Mouse (Mus musculus) olfactory bulb, adult 2 months (tissue): ENCODE data around the gene Bag6. TPM values are rescaled to one million over a fixed set of nuclear protein-coding genes. Genes with fewer than 3 reads are reported as not detected.

ENCODE experiments used
- H3K27ac ChIP-seq: fragments of 200-500 bp; 2 replicates; pipeline ENCODE4 v1.5.1; 2012; ENCODE audit warnings: low read depth, low read length; ENCODE audit not compliant: insufficient read depth
- H3K4me1 ChIP-seq: fragments of 200-500 bp; 2 replicates; pipeline ENCODE4 v1.6.1; 2012; ENCODE audit warnings: low read length; ENCODE audit not compliant: control insufficient read depth, insufficient read depth
- H3K4me3 ChIP-seq: fragments of 200-500 bp; 2 replicates; pipeline ENCODE4 v1.5.1; 2012; ENCODE audit warnings: mild to moderate bottlenecking, low read depth, low read length, moderate library complexity; ENCODE audit not compliant: insufficient read depth
- CTCF ChIP-seq: fragments of 200-500 bp; IDR thresholded peaks from 2 replicates; pipeline ENCODE4 v1.5.1; 2012; ENCODE audit warnings: low read depth, mild to moderate bottlenecking, low read length, moderate library complexity; ENCODE audit not compliant: insufficient read depth
- POLR2A ChIP-seq: fragments of 200-500 bp; IDR thresholded peaks from 2 replicates; pipeline ENCODE4 v1.6.1; 2012; ENCODE audit warnings: mild to moderate bottlenecking, low read depth, low read length, moderate library complexity; ENCODE audit not compliant: insufficient read depth
- WGBS: fragments of 180-500 bp; shearing (Covaris S2); methylation state at CpG from one replicate; pipeline ENCODE4 v1.1.7; 2018; 5-methylcytosine and 5-hydroxymethylcytosine counted together
- polyA plus RNA-seq: library from polyadenylated mRNA; stranded (reverse); fragments of >200 nt; gene quantifications from 2 replicates; pipeline ENCODE4 v1.2.4, GENCODE M21; 2012; ENCODE audit warnings: low replicate concordance; ENCODE audit not compliant: missing spikeins, insufficient read depth, insufficient read length

Gene Bag6
- polyA plus RNA-seq, 1 experiment, result 684 TPM

- Histone ChIP-seq H3K4me1 (peaks cover 5% of the 10 kb centered on the region), H3K4me3 (no peak overlapping the region), H3K27ac (no peak overlapping the region)
- TF ChIP-seq POLR2A, result no peak
- 80% methylated on average over 4 of the region's 4 CpGs for WGBS
Measured at GRCm38 (mm10) chr17:35187345-35187744, 52.4 kb downstream of the Bag6 start.

DNA sequence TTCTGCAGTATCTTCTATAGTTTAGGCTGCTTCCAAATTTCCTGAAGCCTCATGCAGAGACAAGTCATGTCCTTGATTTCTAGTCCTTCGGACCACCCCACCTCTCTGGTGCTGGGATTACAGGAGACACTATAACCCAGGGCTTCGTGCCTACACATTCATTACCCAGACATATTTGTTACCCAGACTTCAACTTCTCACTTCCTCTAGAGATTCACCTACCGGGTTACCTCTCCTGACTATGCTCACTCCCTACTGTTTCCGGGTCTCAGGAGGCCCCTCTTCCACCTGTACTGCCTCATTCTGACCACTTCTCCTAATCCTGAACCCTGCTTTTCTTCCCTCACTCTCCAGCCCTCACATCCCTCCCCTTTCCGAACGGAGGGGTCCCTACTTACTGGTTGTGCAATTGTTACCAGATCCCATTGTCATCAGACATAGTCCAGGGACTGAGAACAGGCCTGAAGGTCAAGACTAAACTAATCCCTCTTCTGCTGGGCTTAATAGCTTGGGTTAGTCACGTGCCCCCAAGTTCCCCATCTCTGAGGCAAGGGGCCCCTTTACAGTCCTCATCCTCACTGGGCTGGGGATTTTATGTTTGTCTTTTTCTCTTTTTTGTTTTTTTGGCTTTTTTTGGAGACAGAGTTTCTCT, 53.1 kb downstream of the Bag6 start, which contains the start of gene Lst1:
Gene Lst1 (minus strand): TSS at position 481 of the 652 bp plus-strand sequence.
- Histone ChIP-seq H3K27ac (no peak within 1 kb of the TSS), H3K4me3 (no peak within 1 kb of the TSS), H3K4me1 (peaks cover 5% of the 10 kb centered on the region)
- WGBS, result 76% methylated on average over 7 of the region's 7 CpGs
- TF ChIP-seq POLR2A, result no peak
- TF ChIP-seq CTCF, result no peak

GRCm38 (mm10) chr17:35189186-35189585, 54.2 kb downstream of the Bag6 start:
- no peak for TF ChIP-seq CTCF
- no peak for TF ChIP-seq POLR2A
- Histone ChIP-seq H3K27ac (no peak overlapping the region), H3K4me3 (no peak overlapping the region), H3K4me1 (peaks cover 5% of the 10 kb centered on the region)
- 90% methylated on average over 1 of the region's 1 CpGs for WGBS

- H3K4me1 ChIP-seq, result peaks cover 7% of the 10 kb centered on the region
- TF ChIP-seq CTCF, result no peak
- TF ChIP-seq POLR2A, result no peak
- no peak overlapping the region for H3K4me3 ChIP-seq
- H3K27ac ChIP-seq, result no peak overlapping the region
- WGBS, result 74% methylated on average over 4 of the region's 4 CpGs
Measured at GRCm38 (mm10) chr17:35190096-35190495, 55.1 kb downstream of the Bag6 start.

GRCm38 (mm10) chr17:35191723-35192122, 56.7 kb downstream of the Bag6 start:
- Histone ChIP-seq H3K27ac (no peak overlapping the region), H3K4me1 (peaks cover 15% of the 10 kb centered on the region), H3K4me3 (no peak overlapping the region)
- TF ChIP-seq POLR2A (no peak), CTCF (no peak)
- WGBS, result 63% methylated on average over 2 of the region's 2 CpGs

DNA sequence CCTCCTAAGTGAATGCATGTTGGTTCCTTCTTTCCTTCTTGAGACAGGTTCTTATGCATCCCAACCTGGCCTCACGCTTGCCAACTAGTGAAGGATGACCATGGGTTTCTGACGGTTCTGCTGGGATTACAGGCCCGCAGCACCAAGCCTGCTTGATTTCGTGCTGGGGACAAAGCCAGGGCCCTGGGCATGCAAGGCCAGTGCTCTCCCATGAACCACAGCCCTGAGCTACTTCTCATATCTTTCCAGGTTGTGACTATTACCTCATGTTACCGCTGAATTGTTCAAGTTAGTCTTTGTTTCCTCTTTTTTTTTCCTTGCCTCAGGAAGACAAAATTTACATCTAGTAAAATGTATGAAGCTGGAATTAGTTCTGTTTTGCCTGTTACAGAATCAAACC, 57.9 kb downstream of the Bag6 start:
- no peak overlapping the region for H3K4me3 ChIP-seq
- 91% methylated on average over 5 of the region's 5 CpGs for WGBS
- H3K4me1 ChIP-seq, result peaks cover 14% of the 10 kb centered on the region
- TF ChIP-seq POLR2A, result no peak
- no peak for TF ChIP-seq CTCF
- no peak overlapping the region for H3K27ac ChIP-seq

GRCm38 (mm10) chr17:35193881-35194843, 59.2 kb downstream of the Bag6 start, which contains the start of gene Ltb:
Gene Ltb (plus strand): TSS chr17:35194439.
- Histone ChIP-seq H3K27ac (no peak within 1 kb of the TSS), H3K4me3 (peak within 1 kb of the TSS; percentile 44), H3K4me1 (peaks cover 14% of the 10 kb centered on the region)
- TF ChIP-seq POLR2A (no peak), CTCF (no peak)
- WGBS, result 85% methylated on average over 28 of the region's 28 CpGs

- Histone ChIP-seq H3K27ac (no peak overlapping the region), H3K4me3 (peak overlapping the region; percentile 44), H3K4me1 (peaks cover 14% of the 10 kb centered on the region)
- no peak for TF ChIP-seq CTCF
- no peak for TF ChIP-seq POLR2A
- 52% methylated on average over 19 of the region's 19 CpGs for WGBS
Measured at GRCm38 (mm10) chr17:35194844-35195630, 60.1 kb downstream of the Bag6 start.
